Mouse (Mus musculus) midbrain, embryonic 12.5 days (tissue): ENCODE measurements around the gene Smyd2. TPM values are rescaled to one million over a fixed set of nuclear protein-coding genes. Genes with fewer than 3 reads are reported as not detected.

ENCODE experiments used
- ATAC-seq: fragments of 200-750 bp; cut with Nextera tagmentation; 2 replicates; pipeline ENCODE4 v1.8.0; 2017; ENCODE audit warnings: low read depth, moderate TSS enrichment, moderate library complexity; ENCODE audit not compliant: low FRiP score
- H3K27ac ChIP-seq: fragments of 300-500 bp; sonication (generic); replicated peaks from 2 replicates; pipeline ENCODE4 v1.5.1; 2016; ENCODE audit warnings: mild to moderate bottlenecking
- H3K27me3 ChIP-seq: fragments of 300-500 bp; sonication (generic); 2 replicates; pipeline ENCODE4 v1.6.1; 2016; ENCODE audit warnings: mild to moderate bottlenecking
- H3K36me3 ChIP-seq: fragments of 300-500 bp; sonication (generic); 2 replicates; pipeline ENCODE4 v1.6.1; 2016
- H3K4me1 ChIP-seq: fragments of 300-500 bp; sonication (generic); 2 replicates; pipeline ENCODE4 v1.6.1; 2016
- H3K4me2 ChIP-seq: fragments of 300-500 bp; sonication (generic); replicated peaks from 2 replicates; pipeline ENCODE4 v1.6.1; 2016; ENCODE audit warnings: mild to moderate bottlenecking, moderate library complexity
- H3K4me3 ChIP-seq: fragments of 300-500 bp; sonication (generic); 2 replicates; pipeline ENCODE4 v1.5.1; 2016; ENCODE audit warnings: mild to moderate bottlenecking
- H3K9ac ChIP-seq: fragments of 300-500 bp; sonication (generic); replicated peaks from 2 replicates; pipeline ENCODE4 v1.6.1; 2016; ENCODE audit warnings: mild to moderate bottlenecking, moderate library complexity
- H3K9me3 ChIP-seq: fragments of 300-500 bp; sonication (generic); 2 replicates; pipeline ENCODE4 v1.6.1; 2016; ENCODE audit warnings: mild to moderate bottlenecking
- WGBS: fragments of 180-500 bp; shearing (Covaris S2); methylation state at CpG from one replicate; pipeline ENCODE4 v1.1.7; 2016; 5-methylcytosine and 5-hydroxymethylcytosine counted together
- polyA plus RNA-seq: library from polyadenylated mRNA; unstranded; fragments of >200 nt; fragmentation: Nextera tagmentation; extraction: Ambion mirVana; gene quantifications from 2 replicates; pipeline ENCODE4 v1.2.1, GENCODE M21; 2016

Smyd2 gene
- polyA plus RNA-seq, 1 experiment from 2014 or later: 44.1 TPM

DNA sequence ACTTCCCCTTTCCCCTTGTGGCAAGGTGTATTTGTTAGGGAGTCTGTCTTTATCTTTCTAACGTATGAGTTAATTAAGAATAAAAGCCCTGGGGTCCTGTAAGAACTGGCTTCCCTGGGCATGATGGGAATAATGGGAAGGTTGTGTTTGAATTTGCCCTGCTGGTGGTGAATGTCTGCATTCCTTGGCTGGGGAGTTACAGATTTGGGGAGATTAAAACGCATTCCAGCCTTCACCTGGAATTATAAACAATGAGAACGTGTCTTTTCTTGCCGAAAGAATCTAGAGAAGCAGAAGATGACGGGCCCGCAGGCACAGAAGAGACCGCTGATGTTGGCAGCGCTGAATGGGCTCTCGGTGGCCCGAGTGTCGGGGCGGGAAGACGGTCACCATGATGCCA lies 67.5 kb downstream of the Smyd2 start:
- ATAC-seq: no peak
- no peak overlapping the region for H3K4me2 ChIP-seq
- H3K9ac ChIP-seq: no peak overlapping the region
- no peaks in the 10 kb centered on the region for H3K36me3 ChIP-seq
- H3K27ac ChIP-seq: no peak overlapping the region
- H3K4me3 ChIP-seq: no peak overlapping the region
- 0 out of 2 replicates have a peak, but pooled peaks cover 3% of the 10 kb centered on the region for H3K4me1 ChIP-seq
- WGBS: 86% methylated on average over 13 of the region's 13 CpGs
- H3K27me3 ChIP-seq: no peaks in the 10 kb centered on the region
- H3K9me3 ChIP-seq: no peaks in the 10 kb centered on the region

GRCm38 (mm10) chr1:189852456-189852855 lies 69.7 kb downstream of the Smyd2 start:
- WGBS: 89% methylated on average over 7 of the region's 7 CpGs
- no peak for ATAC-seq
- no peak overlapping the region for H3K9ac ChIP-seq
- no peaks in the 10 kb centered on the region for H3K27me3 ChIP-seq
- H3K27ac ChIP-seq: no peak overlapping the region
- H3K9me3 ChIP-seq: no peaks in the 10 kb centered on the region
- H3K4me2 ChIP-seq: no peak overlapping the region
- H3K4me3 ChIP-seq: no peak overlapping the region
- no peaks in the 10 kb centered on the region for H3K36me3 ChIP-seq
- H3K4me1 ChIP-seq: no peaks in the 10 kb centered on the region

GRCm38 (mm10) chr1:189852051-189852450 lies 70.1 kb downstream of the Smyd2 start:
- Histone ChIP-seq H3K4me3 (no peak overlapping the region), H3K36me3 (no peaks in the 10 kb centered on the region), H3K9me3 (no peaks in the 10 kb centered on the region), H3K4me1 (no peaks in the 10 kb centered on the region), H3K27ac (no peak overlapping the region), H3K27me3 (no peaks in the 10 kb centered on the region), H3K9ac (no peak overlapping the region), H3K4me2 (no peak overlapping the region)
- no peak for ATAC-seq
- WGBS: 90% methylated on average over 5 of the region's 5 CpGs

GRCm38 (mm10) chr1:189849550-189849949 lies 72.6 kb downstream of the Smyd2 start:
- no peak overlapping the region for H3K9ac ChIP-seq
- H3K36me3 ChIP-seq: no peaks in the 10 kb centered on the region
- no peaks in the 10 kb centered on the region for H3K4me1 ChIP-seq
- no peak overlapping the region for H3K4me2 ChIP-seq
- no peak overlapping the region for H3K4me3 ChIP-seq
- ATAC-seq: no peak
- H3K9me3 ChIP-seq: no peaks in the 10 kb centered on the region
- no peaks in the 10 kb centered on the region for H3K27me3 ChIP-seq
- H3K27ac ChIP-seq: no peak overlapping the region
- 89% methylated on average over 11 of the region's 11 CpGs for WGBS

DNA sequence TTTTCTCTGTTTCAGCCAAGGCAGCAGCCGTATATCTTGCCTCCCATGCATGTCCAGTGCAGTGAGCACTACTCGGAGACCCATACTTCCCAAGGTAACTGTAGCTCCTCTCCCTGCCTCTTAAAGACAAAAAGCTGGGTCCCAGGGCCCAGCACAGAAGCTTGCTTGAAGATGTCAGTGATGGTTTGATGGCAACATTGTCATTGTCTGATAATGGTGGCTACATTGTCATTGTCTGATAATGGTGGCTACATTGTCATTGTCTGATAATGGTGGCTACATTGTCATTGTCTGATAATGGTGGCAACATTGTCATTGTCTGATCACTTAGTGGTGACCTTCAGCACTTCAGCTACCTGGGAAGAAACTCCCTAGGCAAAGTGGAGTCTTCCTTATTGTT lies 75.8 kb downstream of the Smyd2 start:
- ATAC-seq: no peak
- H3K4me1 ChIP-seq: no peaks in the 10 kb centered on the region

GRCm38 (mm10) chr1:189834166-189834565 lies 88.0 kb downstream of the Smyd2 start:
- H3K36me3 ChIP-seq: no peaks in the 10 kb centered on the region
- WGBS: 60% methylated on average over 13 of the region's 13 CpGs
- no peak overlapping the region for H3K4me2 ChIP-seq
- H3K4me3 ChIP-seq: no peak overlapping the region
- no peaks in the 10 kb centered on the region for H3K9me3 ChIP-seq
- H3K27me3 ChIP-seq: no peaks in the 10 kb centered on the region
- H3K4me1 ChIP-seq: peaks cover 14% of the 10 kb centered on the region
- no peak overlapping the region for H3K9ac ChIP-seq
- no peak for ATAC-seq
- no peak overlapping the region for H3K27ac ChIP-seq

More for the DNA sequence above, 75.8 kb downstream of the Smyd2 start:
- H3K36me3 ChIP-seq: no peaks in the 10 kb centered on the region
- H3K27me3 ChIP-seq: no peaks in the 10 kb centered on the region
- H3K4me2 ChIP-seq: no peak overlapping the region
- H3K9ac ChIP-seq: no peak overlapping the region
- no peak overlapping the region for H3K4me3 ChIP-seq
- 92% methylated on average over 2 of the region's 2 CpGs for WGBS
- no peaks in the 10 kb centered on the region for H3K9me3 ChIP-seq
- no peak overlapping the region for H3K27ac ChIP-seq

DNA sequence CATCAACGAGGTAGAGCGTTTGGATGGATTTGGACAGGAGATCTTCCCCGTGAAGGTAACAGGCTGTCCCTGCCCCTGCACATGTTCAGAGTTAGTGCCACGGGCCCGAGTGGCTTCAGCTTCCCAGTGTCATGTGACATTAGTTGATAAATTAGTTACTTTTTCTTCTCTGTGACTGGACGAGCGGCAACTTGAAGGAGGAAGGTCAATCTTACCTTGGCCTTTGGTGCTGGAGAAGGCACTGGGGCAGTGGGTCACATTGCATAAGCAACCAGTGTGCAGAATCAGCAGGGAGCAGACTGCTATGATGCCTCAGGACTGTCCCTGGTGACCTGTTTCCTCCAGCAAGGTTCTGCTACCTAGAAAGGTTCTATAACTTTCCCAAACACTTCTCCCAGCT lies 88.8 kb downstream of the Smyd2 start:
- no peak for ATAC-seq
- 79% methylated on average over 7 of the region's 7 CpGs for WGBS
- peaks cover 14% of the 10 kb centered on the region for H3K4me1 ChIP-seq

GRCm38 (mm10) chr1:189830797-189831232 lies 91.3 kb downstream of the Smyd2 start:
- Histone ChIP-seq H3K36me3 (no peaks in the 10 kb centered on the region), H3K4me2 (no peak overlapping the region), H3K27ac (no peak overlapping the region), H3K27me3 (no peaks in the 10 kb centered on the region), H3K9ac (0 out of 2 replicates have a peak overlapping the region, but pooled peaks have one; percentile 16), H3K9me3 (no peaks in the 10 kb centered on the region), H3K4me1 (peaks cover 14% of the 10 kb centered on the region), H3K4me3 (no peak overlapping the region)
- WGBS: 18% methylated on average over 12 of the region's 12 CpGs
- ATAC-seq: no peak

More for the DNA sequence above, 88.8 kb downstream of the Smyd2 start:
- H3K27ac ChIP-seq: no peak overlapping the region
- H3K9ac ChIP-seq: no peak overlapping the region
- no peak overlapping the region for H3K4me3 ChIP-seq
- H3K4me2 ChIP-seq: no peak overlapping the region
- no peaks in the 10 kb centered on the region for H3K36me3 ChIP-seq
- H3K27me3 ChIP-seq: no peaks in the 10 kb centered on the region
- no peaks in the 10 kb centered on the region for H3K9me3 ChIP-seq

Other genes starting within 250 kb of the Smyd2 start
- 125 and 128 TPM in 2 replicates for gene Cenpf, start 234.3 kb downstream of the Smyd2 start, polyA plus RNA-seq
- 4.0 and 4.3 TPM in 2 replicates for gene Ptpn14, start 194.1 kb downstream of the Smyd2 start, polyA plus RNA-seq
- gene Prox1, start 248.4 kb upstream of the Smyd2 start, polyA plus RNA-seq: 10.5 and 10.7 TPM in 2 replicates